Mouse (Mus musculus): ENCODE data around the gene Rspry1. TPM values are rescaled to one million over a fixed set of nuclear protein-coding genes. Genes with fewer than 3 reads are reported as not detected.
A peak's percentile ranks its signal among the peaks of the same experiment; 100 is the strongest.

Rspry1 gene
- 32.6 and 43.4 TPM in 2 replicates for total RNA-seq (2014; fragmentation: Nextera tagmentation)
- total RNA-seq (2017): 43.9 and 51.2 TPM in 2 replicates

- ATAC-seq (replicated peaks; ENCODE audit: low FRiP score, low TSS enrichment, poor library complexity, severe bottlenecking): peak; percentile 96
These were observed at the start of gene Rspry1, which contains the start of gene Fam192a for GRCm38 (mm10) chr8:94601607-94602385. Gene Rspry1 (plus strand): TSS chr8:94601937. Gene Fam192a (minus strand): TSS chr8:94601997.

- peak; percentile 77 for ATAC-seq (replicated peaks; ENCODE audit: low FRiP score, low TSS enrichment, poor library complexity, severe bottlenecking)
These were observed 49.0 kb upstream of the Rspry1 start for GRCm38 (mm10) chr8:94552696-94553095.

- ATAC-seq (replicated peaks; ENCODE audit: low FRiP score, low TSS enrichment, poor library complexity, severe bottlenecking): no peak
These were observed 44.5 kb upstream of the Rspry1 start for GRCm38 (mm10) chr8:94557281-94557680.

GRCm38 (mm10) chr8:94561256-94561655 is 40.5 kb upstream of the Rspry1 start:
- ATAC-seq (replicated peaks; ENCODE audit: low FRiP score, low TSS enrichment, poor library complexity, severe bottlenecking): no peak

GRCm38 (mm10) chr8:94564421-94564820 is 37.3 kb upstream of the Rspry1 start:
- no peak for ATAC-seq (replicated peaks; ENCODE audit: low FRiP score, low TSS enrichment, poor library complexity, severe bottlenecking)

GRCm38 (mm10) chr8:94566033-94566432 is 35.7 kb upstream of the Rspry1 start:
- ATAC-seq (replicated peaks; ENCODE audit: low FRiP score, low TSS enrichment, poor library complexity, severe bottlenecking): no peak

GRCm38 (mm10) chr8:94566446-94567158 is 35.1 kb upstream of the Rspry1 start:
- no peak for ATAC-seq (replicated peaks; ENCODE audit: low FRiP score, low TSS enrichment, poor library complexity, severe bottlenecking)

- ATAC-seq (replicated peaks; ENCODE audit: low FRiP score, low TSS enrichment, poor library complexity, severe bottlenecking): no peak
These were observed 34.4 kb upstream of the Rspry1 start for GRCm38 (mm10) chr8:94567159-94567849.

GRCm38 (mm10) chr8:94568098-94568497 is 33.6 kb upstream of the Rspry1 start:
- ATAC-seq (replicated peaks; ENCODE audit: low FRiP score, low TSS enrichment, poor library complexity, severe bottlenecking): no peak

GRCm38 (mm10) chr8:94569419-94569818 is 32.3 kb upstream of the Rspry1 start:
- no peak for ATAC-seq (replicated peaks; ENCODE audit: low FRiP score, low TSS enrichment, poor library complexity, severe bottlenecking)

- ATAC-seq (replicated peaks; ENCODE audit: low FRiP score, low TSS enrichment, poor library complexity, severe bottlenecking): no peak
These were observed 29.8 kb upstream of the Rspry1 start for GRCm38 (mm10) chr8:94571896-94572295.

- no peak for ATAC-seq (replicated peaks; ENCODE audit: low FRiP score, low TSS enrichment, poor library complexity, severe bottlenecking)
These were observed 27.4 kb upstream of the Rspry1 start for GRCm38 (mm10) chr8:94574159-94574907.

GRCm38 (mm10) chr8:94575148-94575547 is 26.6 kb upstream of the Rspry1 start:
- ATAC-seq (replicated peaks; ENCODE audit: low FRiP score, low TSS enrichment, poor library complexity, severe bottlenecking): no peak

- peak; percentile 82 for ATAC-seq (replicated peaks; ENCODE audit: low FRiP score, low TSS enrichment, poor library complexity, severe bottlenecking)
These were observed 19.8 kb upstream of the Rspry1 start for GRCm38 (mm10) chr8:94581820-94582483.

- no peak for ATAC-seq (replicated peaks; ENCODE audit: low FRiP score, low TSS enrichment, poor library complexity, severe bottlenecking)
These were observed 19.2 kb upstream of the Rspry1 start for GRCm38 (mm10) chr8:94582569-94582968.

GRCm38 (mm10) chr8:94584238-94584817 is 17.4 kb upstream of the Rspry1 start:
- peak; percentile 78 for ATAC-seq (replicated peaks; ENCODE audit: low FRiP score, low TSS enrichment, poor library complexity, severe bottlenecking)

- no peak for ATAC-seq (replicated peaks; ENCODE audit: low FRiP score, low TSS enrichment, poor library complexity, severe bottlenecking)
These were observed 10.0 kb upstream of the Rspry1 start for GRCm38 (mm10) chr8:94591691-94592090.

GRCm38 (mm10) chr8:94594211-94594610 is 7.5 kb upstream of the Rspry1 start:
- ATAC-seq (replicated peaks; ENCODE audit: low FRiP score, low TSS enrichment, poor library complexity, severe bottlenecking): peak; percentile 55

GRCm38 (mm10) chr8:94600478-94600877 is 1.3 kb upstream of the Rspry1 start:
- no peak for ATAC-seq (replicated peaks; ENCODE audit: low FRiP score, low TSS enrichment, poor library complexity, severe bottlenecking)

Measured in megakaryocyte-erythroid progenitor cell, adult 5-6 weeks (primary cell).